Mouse (Mus musculus) lung, postnatal 4 days (tissue): Measurements from ENCODE around the gene Mecp2.

Experiments used
- DNase-seq, 2 experiments: peaks; one replicate each; pipeline ENCODE4 v3.0.0; 2021

The Mecp2 gene

GRCm38 (mm10) chrX:74008063-74008462, 127.1 kb downstream of the Mecp2 start:
- DNase-seq: no peak

- no peak for DNase-seq
Measured at GRCm38 (mm10) chrX:74006401-74006800, 128.8 kb downstream of the Mecp2 start.

- DNase-seq: no peak
Measured at GRCm38 (mm10) chrX:74003644-74004043, 131.5 kb downstream of the Mecp2 start.

GRCm38 (mm10) chrX:74001024-74001423, 134.1 kb downstream of the Mecp2 start:
- no peak for DNase-seq

- peak in 1 of 2 experiments; percentile 25 for DNase-seq
Measured at GRCm38 (mm10) chrX:73998911-73999869, 136.0 kb downstream of the Mecp2 start.

- DNase-seq: no peak
Measured at GRCm38 (mm10) chrX:73977783-73978182, 157.4 kb downstream of the Mecp2 start.
